Mouse (Mus musculus) midbrain, embryonic 13.5 days (tissue): ENCODE data around the gene Myo1h. TPM values are rescaled to one million over a fixed set of nuclear protein-coding genes. Genes with fewer than 3 reads are reported as not detected.
A peak's percentile ranks its signal among the peaks of the same experiment; 100 is the strongest.

Experiments
- ATAC-seq: fragments of 200-750 bp; cut with Nextera tagmentation; 2 replicates; pipeline ENCODE4 v1.8.0; 2017; ENCODE audit warnings: mild to moderate bottlenecking, moderate TSS enrichment, moderate library complexity
- H3K27ac ChIP-seq: fragments of 300-500 bp; sonication (generic); 2 replicates; pipeline ENCODE4 v1.5.1; 2015; ENCODE audit warnings: inconsistent platforms, mild to moderate bottlenecking, moderate library complexity
- H3K27me3 ChIP-seq: fragments of 300-500 bp; sonication (generic); 2 replicates; pipeline ENCODE4 v1.6.1; 2015; ENCODE audit warnings: mild to moderate bottlenecking, inconsistent platforms
- H3K36me3 ChIP-seq: fragments of 300-500 bp; sonication (generic); 2 replicates; pipeline ENCODE4 v1.6.1; 2015; ENCODE audit warnings: mild to moderate bottlenecking, inconsistent platforms
- H3K4me1 ChIP-seq: fragments of 300-500 bp; sonication (generic); replicated peaks from 2 replicates; pipeline ENCODE4 v1.6.1; 2015; ENCODE audit warnings: inconsistent platforms
- H3K4me2 ChIP-seq: fragments of 300-500 bp; sonication (generic); replicated peaks from 2 replicates; pipeline ENCODE4 v1.6.1; 2015; ENCODE audit warnings: moderate library complexity, mild to moderate bottlenecking, inconsistent platforms
- H3K4me3 ChIP-seq: fragments of 300-500 bp; sonication (generic); replicated peaks from 2 replicates; pipeline ENCODE4 v1.5.1; 2015; ENCODE audit warnings: mild to moderate bottlenecking, inconsistent platforms
- H3K9ac ChIP-seq: fragments of 300-500 bp; sonication (generic); replicated peaks from 2 replicates; pipeline ENCODE4 v1.6.1; 2015; ENCODE audit warnings: mild to moderate bottlenecking, inconsistent platforms
- H3K9me3 ChIP-seq: fragments of 300-500 bp; sonication (generic); 2 replicates; pipeline ENCODE4 v1.6.1; 2016; ENCODE audit warnings: mild to moderate bottlenecking, inconsistent platforms
- WGBS: fragments of 180-500 bp; shearing (Covaris S2); methylation state at CpG from one replicate; pipeline ENCODE4 v1.1.7; 2015; 5-methylcytosine and 5-hydroxymethylcytosine counted together
- polyA plus RNA-seq: library from polyadenylated mRNA; unstranded; fragments of >200 nt; fragmentation: Nextera tagmentation; extraction: Ambion mirVana; gene quantifications from 2 replicates; pipeline ENCODE4 v1.2.1, GENCODE M21; 2015

The Myo1h gene
- polyA plus RNA-seq, 1 experiment from 2014 or later: 0.58 TPM

- peaks cover 29% of the 10 kb centered on the region for H3K36me3 ChIP-seq
- H3K27ac ChIP-seq: peak overlapping the region; percentile 86
- peaks cover 50% of the 10 kb centered on the region for H3K4me1 ChIP-seq
- peak overlapping the region; percentile 93 for H3K4me3 ChIP-seq
- WGBS: under 1% methylated on average over 20 of the region's 20 CpGs
- peak; percentile 62; the same call in 1 of the 2 replicates for ATAC-seq
- H3K9ac ChIP-seq: peak overlapping the region; percentile 93
- no peaks in the 10 kb centered on the region for H3K27me3 ChIP-seq
- H3K9me3 ChIP-seq: no peaks in the 10 kb centered on the region
- H3K4me2 ChIP-seq: peak overlapping the region; percentile 80
Observed at GRCm38 (mm10) chr5:114379763-114380162, 90.8 kb downstream of the Myo1h start.

GRCm38 (mm10) chr5:114380209-114381012 lies 91.4 kb downstream of the Myo1h start, which contains the start of the genes Kctd10 and Ube3b:
Kctd10 (minus strand) TSS chr5:114380508.
Ube3b (plus strand) TSS chr5:114380607.
- peaks cover 50% of the 10 kb centered on the region for H3K4me1 ChIP-seq
- H3K27ac ChIP-seq: peak within 1 kb of the TSS; percentile 86

GRCm38 (mm10) chr5:114381013-114381351 lies 92.0 kb downstream of the Myo1h start:
- Histone ChIP-seq H3K9me3 (no peaks in the 10 kb centered on the region), H3K36me3 (peaks cover 27% of the 10 kb centered on the region), H3K27ac (peak overlapping the region; percentile 86), H3K4me2 (peak overlapping the region; percentile 80), H3K4me3 (peak overlapping the region; percentile 93), H3K4me1 (peaks cover 48% of the 10 kb centered on the region), H3K9ac (peak overlapping the region; percentile 93), H3K27me3 (no peaks in the 10 kb centered on the region)
- ATAC-seq: 0 out of 2 replicates have a peak, but pooled peaks have one; percentile 4
- WGBS: under 1% methylated on average over 18 of the region's 18 CpGs

More at GRCm38 (mm10) chr5:114380209-114381012, 91.4 kb downstream of the Myo1h start, which contains the start of the genes Kctd10 and Ube3b:
- under 1% methylated on average over 72 of the region's 74 CpGs for WGBS
- peak; percentile 95 for ATAC-seq
- peak within 1 kb of the TSS; percentile 80 for H3K4me2 ChIP-seq
- no peaks in the 10 kb centered on the region for H3K27me3 ChIP-seq
- no peaks in the 10 kb centered on the region for H3K9me3 ChIP-seq
- peak within 1 kb of the TSS; percentile 93 for H3K4me3 ChIP-seq
- H3K36me3 ChIP-seq: peaks cover 27% of the 10 kb centered on the region
- H3K9ac ChIP-seq: peak within 1 kb of the TSS; percentile 93

GRCm38 (mm10) chr5:114383184-114383904 lies 94.4 kb downstream of the Myo1h start:
- ATAC-seq: no peak
- no peaks in the 10 kb centered on the region for H3K27me3 ChIP-seq
- no peak overlapping the region for H3K4me3 ChIP-seq
- peaks cover 29% of the 10 kb centered on the region for H3K4me1 ChIP-seq
- no peak overlapping the region for H3K27ac ChIP-seq
- 77% methylated on average over 9 of the region's 9 CpGs for WGBS
- no peaks in the 10 kb centered on the region for H3K9me3 ChIP-seq
- H3K36me3 ChIP-seq: peaks cover 45% of the 10 kb centered on the region
- no peak overlapping the region for H3K9ac ChIP-seq
- no peak overlapping the region for H3K4me2 ChIP-seq

- no peak overlapping the region for H3K27ac ChIP-seq
- WGBS: 96% methylated on average over 8 of the region's 8 CpGs
- H3K9ac ChIP-seq: no peak overlapping the region
- no peak for ATAC-seq
- peaks cover 18% of the 10 kb centered on the region for H3K4me1 ChIP-seq
- H3K9me3 ChIP-seq: no peaks in the 10 kb centered on the region
- H3K27me3 ChIP-seq: no peaks in the 10 kb centered on the region
- no peak overlapping the region for H3K4me3 ChIP-seq
- H3K4me2 ChIP-seq: no peak overlapping the region
- peaks cover 56% of the 10 kb centered on the region for H3K36me3 ChIP-seq
Observed at GRCm38 (mm10) chr5:114384448-114384847, 95.5 kb downstream of the Myo1h start.

GRCm38 (mm10) chr5:114393169-114393568 lies 104.2 kb downstream of the Myo1h start:
- peaks cover 94% of the 10 kb centered on the region for H3K36me3 ChIP-seq
- no peak overlapping the region for H3K9ac ChIP-seq
- no peaks in the 10 kb centered on the region for H3K9me3 ChIP-seq
- no peak overlapping the region for H3K4me3 ChIP-seq
- H3K27me3 ChIP-seq: no peaks in the 10 kb centered on the region
- no peak overlapping the region for H3K4me2 ChIP-seq
- WGBS: 92% methylated on average over 9 of the region's 9 CpGs
- H3K4me1 ChIP-seq: no peaks in the 10 kb centered on the region
- no peak for ATAC-seq
- no peak overlapping the region for H3K27ac ChIP-seq

- H3K4me1 ChIP-seq: no peaks in the 10 kb centered on the region
- 91% methylated on average over 14 of the region's 14 CpGs for WGBS
- no peak overlapping the region for H3K27ac ChIP-seq
- no peaks in the 10 kb centered on the region for H3K9me3 ChIP-seq
- no peak for ATAC-seq
- H3K4me2 ChIP-seq: no peak overlapping the region
- H3K27me3 ChIP-seq: no peaks in the 10 kb centered on the region
- H3K36me3 ChIP-seq: peaks cover 100% of the 10 kb centered on the region
- no peak overlapping the region for H3K4me3 ChIP-seq
- H3K9ac ChIP-seq: no peak overlapping the region
Observed at GRCm38 (mm10) chr5:114406592-114406991, 117.6 kb downstream of the Myo1h start.

- no peak for ATAC-seq
- Histone ChIP-seq H3K27me3 (no peaks in the 10 kb centered on the region), H3K36me3 (peaks cover 100% of the 10 kb centered on the region), H3K4me1 (no peaks in the 10 kb centered on the region), H3K4me2 (no peak overlapping the region), H3K9ac (no peak overlapping the region), H3K4me3 (no peak overlapping the region), H3K9me3 (no peaks in the 10 kb centered on the region), H3K27ac (no peak overlapping the region; the same call in 1 of the 2 replicates)
- WGBS: 89% methylated on average over 10 of the region's 10 CpGs
Observed at GRCm38 (mm10) chr5:114407269-114407668, 118.3 kb downstream of the Myo1h start.

GRCm38 (mm10) chr5:114407810-114408209 lies 118.8 kb downstream of the Myo1h start:
- H3K9me3 ChIP-seq: no peaks in the 10 kb centered on the region
- H3K9ac ChIP-seq: no peak overlapping the region
- H3K36me3 ChIP-seq: peaks cover 100% of the 10 kb centered on the region
- no peaks in the 10 kb centered on the region for H3K4me1 ChIP-seq
- H3K4me2 ChIP-seq: no peak overlapping the region
- no peaks in the 10 kb centered on the region for H3K27me3 ChIP-seq
- ATAC-seq: no peak
- WGBS: 92% methylated on average over 9 of the region's 9 CpGs
- H3K27ac ChIP-seq: no peak overlapping the region
- no peak overlapping the region for H3K4me3 ChIP-seq

GRCm38 (mm10) chr5:114408846-114409245 lies 119.9 kb downstream of the Myo1h start:
- 93% methylated on average over 11 of the region's 11 CpGs for WGBS
- Histone ChIP-seq H3K4me1 (no peaks in the 10 kb centered on the region), H3K4me3 (no peak overlapping the region), H3K9me3 (no peaks in the 10 kb centered on the region), H3K27ac (no peak overlapping the region), H3K27me3 (no peaks in the 10 kb centered on the region), H3K36me3 (peaks cover 100% of the 10 kb centered on the region), H3K4me2 (no peak overlapping the region), H3K9ac (no peak overlapping the region)
- no peak for ATAC-seq

GRCm38 (mm10) chr5:114410429-114410828 lies 121.5 kb downstream of the Myo1h start:
- no peaks in the 10 kb centered on the region for H3K4me1 ChIP-seq
- 91% methylated on average over 13 of the region's 13 CpGs for WGBS
- H3K9ac ChIP-seq: no peak overlapping the region
- H3K27ac ChIP-seq: no peak overlapping the region
- H3K36me3 ChIP-seq: peaks cover 100% of the 10 kb centered on the region
- H3K4me2 ChIP-seq: no peak overlapping the region
- no peaks in the 10 kb centered on the region for H3K27me3 ChIP-seq
- ATAC-seq: no peak
- H3K4me3 ChIP-seq: no peak overlapping the region
- H3K9me3 ChIP-seq: no peaks in the 10 kb centered on the region

- 87% methylated on average over 23 of the region's 23 CpGs for WGBS
- Histone ChIP-seq H3K9ac (no peak overlapping the region), H3K36me3 (peaks cover 100% of the 10 kb centered on the region), H3K9me3 (no peaks in the 10 kb centered on the region), H3K4me2 (no peak overlapping the region), H3K4me3 (no peak overlapping the region), H3K4me1 (no peaks in the 10 kb centered on the region), H3K27ac (no peak overlapping the region), H3K27me3 (no peaks in the 10 kb centered on the region)
- no peak for ATAC-seq
Observed at GRCm38 (mm10) chr5:114412361-114412998, 123.5 kb downstream of the Myo1h start.
